In genomic region chr6:147266466-147266865, GRCm38 (mm10) we compare ENCODE assay signal across 20 mouse cellular contexts. TPM values are rescaled to one million over a fixed set of nuclear protein-coding genes. Genes with fewer than 3 reads are reported as not detected.
DNase-seq lines count a peak whose midpoint lies in the region; ATAC-seq lines count a peak whose summit lies in the region.
"Had no signal": no experiment of that assay in that cellular context is flagged by ENCODE, and none has a peak within 500 bp of the region (broad histone marks: within the 10 kb centered on the region; RNA-seq: fewer than 3 reads in every experiment).

No protein-coding gene starts in this region.

- H3K9me3 ChIP-seq in heart, embryonic 12.5 days (replicated peaks) = no peaks in the 10 kb centered on the region
- no peaks in the 10 kb centered on the region for H3K9me3 ChIP-seq in midbrain, embryonic 10.5 days (replicated peaks)
- H3K9me3 ChIP-seq: G1E had no signal

- no peak overlapping the region for H3K27ac ChIP-seq in heart, embryonic 12.5 days (ENCODE audit: poor library complexity, severe bottlenecking)
- H3K27ac ChIP-seq in midbrain, embryonic 10.5 days (replicated peaks) = no peak overlapping the region

- no peak overlapping the region for H3K9ac ChIP-seq in heart, embryonic 12.5 days

- peaks cover 9% of the 10 kb centered on the region for H3K4me1 ChIP-seq in heart, embryonic 12.5 days (replicated peaks)
- peaks cover 25% of the 10 kb centered on the region for H3K4me1 ChIP-seq in midbrain, embryonic 10.5 days

- WGBS in heart, embryonic 12.5 days = 80% methylated on average over 6 of the region's 6 CpGs
- 85% methylated on average over 6 of the region's 6 CpGs for WGBS in midbrain, embryonic 10.5 days

- H3K36me3 ChIP-seq in heart, embryonic 12.5 days = no peaks in the 10 kb centered on the region
- H3K36me3 ChIP-seq in midbrain, embryonic 10.5 days = no peaks in the 10 kb centered on the region
- H3K36me3 ChIP-seq: G1E had no signal

- DNase-seq in heart, adult 11 months = peak; percentile 63
- DNase-seq in 3T3-L1 (ENCODE audit: low read depth, low spot score) = peak; percentile 59
- no peak for DNase-seq in midbrain, embryonic 10.5 days (ENCODE audit: low spot score)
- DNase-seq: adrenal gland, adult 2 months; adrenal gland, adult 8-10 months; adrenal gland, postnatal 10 days; adrenal gland, postnatal 14 days; adrenal gland, postnatal 25 days; adrenal gland, postnatal 36 days; B cell, adult 2 months; cerebellum, adult 11 months; cerebellum, adult 11-12 months; cerebellum, adult 18-20 months; cerebellum, adult 2 months had no signal

- no peak overlapping the region for H3K4me3 ChIP-seq in heart, embryonic 12.5 days
- H3K4me3 ChIP-seq in midbrain, embryonic 10.5 days = no peak overlapping the region

- H3K27me3 ChIP-seq in heart, embryonic 12.5 days (replicated peaks) = peaks cover 84% of the 10 kb centered on the region
- H3K27me3 ChIP-seq in midbrain, embryonic 10.5 days (ENCODE audit: low read depth, poor library complexity, severe bottlenecking) = peaks cover 77% of the 10 kb centered on the region
- H3K27me3 ChIP-seq: CH12.LX had no signal

- no peak for ATAC-seq in heart, embryonic 12.5 days (ENCODE audit: insufficient number of reproducible peaks, low FRiP score)
- ATAC-seq: activated CD4-positive, CD25-positive, alpha-beta regulatory T cell, adult 4 months; CD4-positive, CD25-positive, alpha-beta regulatory T cell, adult 4 months; Patski had no signal

- H3K4me2 ChIP-seq in heart, embryonic 12.5 days = no peak overlapping the region

RNA-seq across cellular contexts. Expression of gene Pthlh, which starts 2.5 kb away (rescaled TPM):
- polyA plus RNA-seq in heart, embryonic 12.5 days (2016; fragmentation: Nextera tagmentation; extraction: Ambion mirVana) = 5.5 and 5.8 TPM in 2 replicates
- polyA plus RNA-seq in midbrain, embryonic 10.5 days (2016; fragmentation: Nextera tagmentation; extraction: Ambion mirVana) = 0.42 and 0.46 TPM in 2 replicates
- polyA plus RNA-seq: activated CD4-positive, CD25-positive, alpha-beta regulatory T cell, adult 4 months; CD4-positive, CD25-positive, alpha-beta regulatory T cell, adult 4 months; G1E had no signal
